Mouse (Mus musculus): Measurements from ENCODE around the gene Nuak2. TPM values are rescaled to one million over a fixed set of nuclear protein-coding genes. Genes with fewer than 3 reads are reported as not detected.

The Nuak2 gene
- polyA plus RNA-seq, 1 experiment from 2014 or later = 8.4 TPM

GRCm38 (mm10) chr1:132281523-132282176, 34.3 kb upstream of the Nuak2 start:
- H3K4me2 ChIP-seq (ENCODE audit: low read depth, low read length) = 0 out of 2 replicates have a peak overlapping the region, but pooled peaks have one; percentile 6
- H3K9ac ChIP-seq (replicated peaks; ENCODE audit: low read depth, low read length) = no peak overlapping the region
- WGBS = 6% methylated on average over 8 of the region's 8 CpGs
- no peaks in the 10 kb centered on the region for H3K9me3 ChIP-seq (ENCODE audit: control insufficient read depth, low read length)
- peak; percentile 3; the same call in 1 of the 2 replicates for ATAC-seq (ENCODE audit: low read depth)
- peaks cover 17% of the 10 kb centered on the region for H3K4me1 ChIP-seq (ENCODE audit: control insufficient read depth, insufficient read depth, low read length)
- H3K4me3 ChIP-seq (ENCODE audit: low read depth, low read length) = no peak overlapping the region
- H3K27me3 ChIP-seq (ENCODE audit: control insufficient read depth, insufficient read depth, low read length) = no peaks in the 10 kb centered on the region
- 0 out of 2 replicates have a peak overlapping the region, but pooled peaks have one; percentile 17 for H3K27ac ChIP-seq (ENCODE audit: low read depth, low read length)
- no peaks in the 10 kb centered on the region for H3K36me3 ChIP-seq (ENCODE audit: control insufficient read depth, insufficient read depth, low read length)

- Histone ChIP-seq H3K27ac (ENCODE audit: low read depth, low read length) (0 out of 2 replicates have a peak overlapping the region, but pooled peaks have one; percentile 17), H3K36me3 (ENCODE audit: control insufficient read depth, insufficient read depth, low read length) (no peaks in the 10 kb centered on the region), H3K4me2 (ENCODE audit: low read depth, low read length) (no peak overlapping the region), H3K9ac (replicated peaks; ENCODE audit: low read depth, low read length) (no peak overlapping the region), H3K4me1 (ENCODE audit: control insufficient read depth, insufficient read depth, low read length) (peaks cover 17% of the 10 kb centered on the region), H3K27me3 (ENCODE audit: control insufficient read depth, insufficient read depth, low read length) (no peaks in the 10 kb centered on the region), H3K9me3 (ENCODE audit: control insufficient read depth, low read length) (no peaks in the 10 kb centered on the region), H3K4me3 (ENCODE audit: low read depth, low read length) (no peak overlapping the region)
- 59% methylated on average over 2 of the region's 2 CpGs for WGBS
- peak; percentile 15; the same call in 1 of the 2 replicates for ATAC-seq (ENCODE audit: low read depth)
Measured at GRCm38 (mm10) chr1:132282177-132282536, 33.8 kb upstream of the Nuak2 start.

GRCm38 (mm10) chr1:132283018-132283417, 32.9 kb upstream of the Nuak2 start:
- Histone ChIP-seq H3K27ac (ENCODE audit: low read depth, low read length) (peak overlapping the region; percentile 69; the same call in 1 of the 2 replicates), H3K4me3 (ENCODE audit: low read depth, low read length) (no peak overlapping the region), H3K9ac (replicated peaks; ENCODE audit: low read depth, low read length) (no peak overlapping the region), H3K27me3 (ENCODE audit: control insufficient read depth, insufficient read depth, low read length) (no peaks in the 10 kb centered on the region), H3K9me3 (ENCODE audit: control insufficient read depth, low read length) (no peaks in the 10 kb centered on the region), H3K4me1 (ENCODE audit: control insufficient read depth, insufficient read depth, low read length) (peaks cover 18% of the 10 kb centered on the region), H3K4me2 (ENCODE audit: low read depth, low read length) (no peak overlapping the region), H3K36me3 (ENCODE audit: control insufficient read depth, insufficient read depth, low read length) (no peaks in the 10 kb centered on the region)
- peak; percentile 60; the same call in 1 of the 2 replicates for ATAC-seq (ENCODE audit: low read depth)
- WGBS = 15% methylated on average over 13 of the region's 13 CpGs

- H3K4me1 ChIP-seq (ENCODE audit: control insufficient read depth, insufficient read depth, low read length) = peaks cover 22% of the 10 kb centered on the region
Measured at GRCm38 (mm10) chr1:132286735-132287134, 29.2 kb upstream of the Nuak2 start.

GRCm38 (mm10) chr1:132287445-132287844, 28.5 kb upstream of the Nuak2 start:
- H3K9me3 ChIP-seq (ENCODE audit: control insufficient read depth, low read length) = no peaks in the 10 kb centered on the region
- H3K27ac ChIP-seq (ENCODE audit: low read depth, low read length) = no peak overlapping the region
- H3K4me1 ChIP-seq (ENCODE audit: control insufficient read depth, insufficient read depth, low read length) = peaks cover 25% of the 10 kb centered on the region
- H3K27me3 ChIP-seq (ENCODE audit: control insufficient read depth, insufficient read depth, low read length) = no peaks in the 10 kb centered on the region
- WGBS = 64% methylated on average over 2 of the region's 2 CpGs
- no peaks in the 10 kb centered on the region for H3K36me3 ChIP-seq (ENCODE audit: control insufficient read depth, insufficient read depth, low read length)
- no peak for ATAC-seq (ENCODE audit: low read depth)
- no peak overlapping the region for H3K4me3 ChIP-seq (ENCODE audit: low read depth, low read length)
- H3K4me2 ChIP-seq (ENCODE audit: low read depth, low read length) = no peak overlapping the region
- no peak overlapping the region for H3K9ac ChIP-seq (replicated peaks; ENCODE audit: low read depth, low read length)

More at GRCm38 (mm10) chr1:132286735-132287134, 29.2 kb upstream of the Nuak2 start:
- H3K9ac ChIP-seq (replicated peaks; ENCODE audit: low read depth, low read length) = no peak overlapping the region
- H3K4me2 ChIP-seq (ENCODE audit: low read depth, low read length) = no peak overlapping the region
- 91% methylated on average over 1 of the region's 1 CpGs for WGBS
- H3K27me3 ChIP-seq (ENCODE audit: control insufficient read depth, insufficient read depth, low read length) = no peaks in the 10 kb centered on the region
- no peaks in the 10 kb centered on the region for H3K36me3 ChIP-seq (ENCODE audit: control insufficient read depth, insufficient read depth, low read length)
- no peak overlapping the region for H3K27ac ChIP-seq (ENCODE audit: low read depth, low read length)
- ATAC-seq (ENCODE audit: low read depth) = no peak
- no peaks in the 10 kb centered on the region for H3K9me3 ChIP-seq (ENCODE audit: control insufficient read depth, low read length)
- no peak overlapping the region for H3K4me3 ChIP-seq (ENCODE audit: low read depth, low read length)

GRCm38 (mm10) chr1:132287991-132288451, 27.9 kb upstream of the Nuak2 start:
- Histone ChIP-seq H3K9ac (replicated peaks; ENCODE audit: low read depth, low read length) (no peak overlapping the region), H3K9me3 (ENCODE audit: control insufficient read depth, low read length) (no peaks in the 10 kb centered on the region), H3K27ac (ENCODE audit: low read depth, low read length) (no peak overlapping the region), H3K27me3 (ENCODE audit: control insufficient read depth, insufficient read depth, low read length) (no peaks in the 10 kb centered on the region), H3K4me1 (ENCODE audit: control insufficient read depth, insufficient read depth, low read length) (peaks cover 19% of the 10 kb centered on the region), H3K4me3 (ENCODE audit: low read depth, low read length) (no peak overlapping the region), H3K36me3 (ENCODE audit: control insufficient read depth, insufficient read depth, low read length) (no peaks in the 10 kb centered on the region), H3K4me2 (ENCODE audit: low read depth, low read length) (no peak overlapping the region)
- ATAC-seq (ENCODE audit: low read depth) = peak; percentile 35; the same call in 1 of the 2 replicates
- 7% methylated on average over 11 of the region's 11 CpGs for WGBS

GRCm38 (mm10) chr1:132289965-132290364, 26.0 kb upstream of the Nuak2 start:
- no peaks in the 10 kb centered on the region for H3K9me3 ChIP-seq (ENCODE audit: control insufficient read depth, low read length)
- peaks cover 15% of the 10 kb centered on the region for H3K4me1 ChIP-seq (ENCODE audit: control insufficient read depth, insufficient read depth, low read length)
- no peaks in the 10 kb centered on the region for H3K36me3 ChIP-seq (ENCODE audit: control insufficient read depth, insufficient read depth, low read length)
- H3K4me2 ChIP-seq (ENCODE audit: low read depth, low read length) = no peak overlapping the region
- H3K27ac ChIP-seq (ENCODE audit: low read depth, low read length) = no peak overlapping the region
- no peak overlapping the region for H3K9ac ChIP-seq (replicated peaks; ENCODE audit: low read depth, low read length)
- ATAC-seq (ENCODE audit: low read depth) = no peak
- no peak overlapping the region for H3K4me3 ChIP-seq (ENCODE audit: low read depth, low read length)
- WGBS = 49% methylated on average over 6 of the region's 6 CpGs
- H3K27me3 ChIP-seq (ENCODE audit: control insufficient read depth, insufficient read depth, low read length) = no peaks in the 10 kb centered on the region

- Histone ChIP-seq H3K36me3 (ENCODE audit: control insufficient read depth, insufficient read depth, low read length) (no peaks in the 10 kb centered on the region), H3K4me1 (ENCODE audit: control insufficient read depth, insufficient read depth, low read length) (peaks cover 15% of the 10 kb centered on the region), H3K27me3 (ENCODE audit: control insufficient read depth, insufficient read depth, low read length) (no peaks in the 10 kb centered on the region), H3K4me2 (ENCODE audit: low read depth, low read length) (no peak overlapping the region), H3K9ac (replicated peaks; ENCODE audit: low read depth, low read length) (no peak overlapping the region), H3K27ac (ENCODE audit: low read depth, low read length) (0 out of 2 replicates have a peak overlapping the region, but pooled peaks have one; percentile 18), H3K4me3 (ENCODE audit: low read depth, low read length) (no peak overlapping the region), H3K9me3 (ENCODE audit: control insufficient read depth, low read length) (no peaks in the 10 kb centered on the region)
- peak; percentile 7; the same call in 1 of the 2 replicates for ATAC-seq (ENCODE audit: low read depth)
- 24% methylated on average over 11 of the region's 11 CpGs for WGBS
Measured at GRCm38 (mm10) chr1:132290921-132291675, 24.8 kb upstream of the Nuak2 start.

GRCm38 (mm10) chr1:132291706-132292105, 24.2 kb upstream of the Nuak2 start:
- H3K4me1 ChIP-seq (ENCODE audit: control insufficient read depth, insufficient read depth, low read length) = peaks cover 15% of the 10 kb centered on the region
- peak; percentile 26; the same call in 1 of the 2 replicates for ATAC-seq (ENCODE audit: low read depth)
- H3K9ac ChIP-seq (replicated peaks; ENCODE audit: low read depth, low read length) = no peak overlapping the region
- H3K9me3 ChIP-seq (ENCODE audit: control insufficient read depth, low read length) = no peaks in the 10 kb centered on the region
- no peaks in the 10 kb centered on the region for H3K27me3 ChIP-seq (ENCODE audit: control insufficient read depth, insufficient read depth, low read length)
- no peak overlapping the region for H3K27ac ChIP-seq (ENCODE audit: low read depth, low read length)
- H3K4me2 ChIP-seq (ENCODE audit: low read depth, low read length) = no peak overlapping the region
- no peak overlapping the region for H3K4me3 ChIP-seq (ENCODE audit: low read depth, low read length)
- 26% methylated on average over 4 of the region's 4 CpGs for WGBS
- H3K36me3 ChIP-seq (ENCODE audit: control insufficient read depth, insufficient read depth, low read length) = no peaks in the 10 kb centered on the region
